Mouse (Mus musculus) hindbrain, embryonic 15.5 days (tissue): ENCODE results near the gene Xlr3b. TPM values are rescaled to one million over a fixed set of nuclear protein-coding genes. Genes with fewer than 3 reads are reported as not detected.

Experiments used
- polyA plus RNA-seq: library from polyadenylated mRNA; unstranded; fragments of >200 nt; fragmentation: Nextera tagmentation; extraction: Ambion mirVana; gene quantifications from 2 replicates; pipeline ENCODE4 v1.2.1, GENCODE M21; 2015

Gene Xlr3b
- polyA plus RNA-seq, 1 experiment from 2014 or later: 18.1 TPM

Other genes starting within 250 kb of the Xlr3b start
- gene Zfp185, start 204.9 kb upstream of the Xlr3b start, polyA plus RNA-seq: 0.79 and 0.87 TPM in 2 replicates
- gene Pnma5, start 155.1 kb upstream of the Xlr3b start, polyA plus RNA-seq: 0.08 and 0.17 TPM in 2 replicates
- 4.2 and 5.0 TPM in 2 replicates for gene Pnma3, start 127.4 kb upstream of the Xlr3b start, polyA plus RNA-seq
- gene Xlr4a, start 109.7 kb upstream of the Xlr3b start, polyA plus RNA-seq: 0.68 and 0.74 TPM in 2 replicates
- gene Xlr3a, start 95.1 kb upstream of the Xlr3b start, polyA plus RNA-seq: 4.3 and 5.7 TPM in 2 replicates
- 0.52 and 1.2 TPM in 2 replicates for gene Gm14685, start 75.2 kb upstream of the Xlr3b start, polyA plus RNA-seq
- not detected in 2 replicates for gene Xlr5b, start 43.4 kb upstream of the Xlr3b start, polyA plus RNA-seq
- 0.64 TPM in 1 of 2 replicates, not detected in the other for gene DXBay18, start 42.8 kb upstream of the Xlr3b start, polyA plus RNA-seq
- gene Spin2d, start 15.2 kb upstream of the Xlr3b start, polyA plus RNA-seq: not detected in 2 replicates
- 0.27 and 1.1 TPM in 2 replicates for gene Xlr4b, start 22.1 kb downstream of the Xlr3b start, polyA plus RNA-seq
- gene F8a, start 36.1 kb downstream of the Xlr3b start, polyA plus RNA-seq: 34.6 and 35.7 TPM in 2 replicates
- 0.43 and 0.49 TPM in 2 replicates for gene Xlr4c, start 50.9 kb downstream of the Xlr3b start, polyA plus RNA-seq
- 0.25 and 0.28 TPM in 2 replicates for gene Xlr3c, start 73.2 kb downstream of the Xlr3b start, polyA plus RNA-seq
- gene Xlr5a, start 100.8 kb downstream of the Xlr3b start, polyA plus RNA-seq: 0.19 TPM in 1 of 2 replicates, not detected in the other
- not detected in 2 replicates for gene Xlr5c, start 100.8 kb downstream of the Xlr3b start, polyA plus RNA-seq
- gene Gm45015, start 144.6 kb downstream of the Xlr3b start, polyA plus RNA-seq: not detected in 2 replicates
- gene Zfp275, start 150.4 kb downstream of the Xlr3b start, polyA plus RNA-seq: 10.4 and 10.8 TPM in 2 replicates
- not detected in 2 replicates for gene Gm18336, start 206.5 kb downstream of the Xlr3b start, polyA plus RNA-seq
- gene Zfp92, start 218.9 kb downstream of the Xlr3b start, polyA plus RNA-seq: 1.2 and 1.4 TPM in 2 replicates
- not detected in 2 replicates for gene Trex2, start 243.1 kb downstream of the Xlr3b start, polyA plus RNA-seq